Mouse (Mus musculus) WW6 (cell line): ENCODE data around the gene Fut8.
"Not testable (repeated sequence)": the region's sequence is repeated elsewhere in the genome, so short reads cannot be mapped to it uniquely, and the experiment has no call there.

Experiments used
- DNase-seq: peaks from one replicate; pipeline ENCODE4 v3.0.0-alpha.2; 2013; ENCODE audit warnings: low read depth, low spot score

Gene Fut8

DNA sequence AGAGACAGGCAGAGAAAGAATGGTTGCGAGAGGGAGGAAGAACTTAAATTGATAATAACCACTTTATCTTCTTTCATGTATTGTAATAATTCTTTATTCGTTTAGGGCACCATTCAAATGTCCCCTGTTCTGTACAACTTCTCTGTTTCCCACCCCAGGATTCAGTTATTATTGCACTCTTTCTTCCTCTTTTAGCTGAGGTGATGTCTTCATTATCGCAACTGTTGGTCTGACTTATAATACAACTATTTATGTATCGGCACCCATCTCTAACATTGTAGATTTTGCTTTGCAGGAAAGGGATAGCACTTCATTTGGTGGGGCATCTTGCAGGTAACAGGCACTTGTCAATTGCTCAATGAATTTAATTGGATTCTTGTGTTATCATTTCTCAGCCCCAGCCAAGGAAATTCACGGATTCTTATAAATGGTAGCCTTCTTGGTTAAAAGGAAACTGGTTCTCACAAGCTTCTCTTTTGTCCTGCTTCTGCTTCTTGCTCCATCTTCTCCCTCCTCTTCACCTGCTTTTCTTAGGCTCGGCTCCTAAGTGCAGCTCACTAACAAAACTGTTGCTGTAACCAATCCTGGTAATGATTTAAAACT, 15.6 kb upstream of the Fut8 start:
- DNase-seq = no peak

DNA sequence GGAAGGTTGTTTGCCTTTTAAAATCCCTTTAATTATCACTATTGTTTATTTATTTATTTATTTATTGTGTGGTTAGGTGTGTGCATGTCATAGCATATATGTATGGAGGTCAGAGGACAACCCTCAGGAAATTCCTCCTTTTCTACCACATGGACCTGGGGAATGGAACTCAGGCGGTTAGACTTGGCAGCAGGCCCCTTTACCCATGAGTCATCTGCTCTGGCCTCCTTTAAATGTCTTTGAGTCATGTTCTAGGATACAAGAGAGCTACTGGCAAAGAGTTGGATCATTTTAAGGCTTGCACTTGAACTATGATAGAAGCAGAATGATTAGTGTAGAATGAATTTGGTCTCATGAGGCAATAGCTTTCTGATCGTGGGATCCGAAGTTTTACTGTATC, 14.3 kb upstream of the Fut8 start:
- no peak for DNase-seq

DNA sequence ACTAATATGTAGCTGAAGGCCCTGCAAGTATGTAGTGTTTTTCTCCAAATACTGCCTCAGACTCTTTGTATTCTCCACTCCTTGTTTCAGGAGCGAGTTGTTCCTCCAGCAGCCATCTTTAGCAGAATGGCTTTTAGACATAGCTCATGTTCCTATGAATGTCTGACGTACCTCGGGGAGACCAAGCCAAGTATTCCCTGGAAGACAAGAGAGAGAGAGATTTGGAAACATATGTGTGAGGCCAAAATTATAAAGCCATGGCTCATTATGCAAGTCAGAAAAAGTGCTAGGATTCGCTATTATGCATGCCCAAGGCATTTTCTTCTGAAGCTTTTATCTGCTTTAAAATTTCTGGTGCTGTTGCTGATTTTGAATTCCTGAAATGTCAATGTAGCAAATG, 13.8 kb upstream of the Fut8 start:
- no peak for DNase-seq

DNA sequence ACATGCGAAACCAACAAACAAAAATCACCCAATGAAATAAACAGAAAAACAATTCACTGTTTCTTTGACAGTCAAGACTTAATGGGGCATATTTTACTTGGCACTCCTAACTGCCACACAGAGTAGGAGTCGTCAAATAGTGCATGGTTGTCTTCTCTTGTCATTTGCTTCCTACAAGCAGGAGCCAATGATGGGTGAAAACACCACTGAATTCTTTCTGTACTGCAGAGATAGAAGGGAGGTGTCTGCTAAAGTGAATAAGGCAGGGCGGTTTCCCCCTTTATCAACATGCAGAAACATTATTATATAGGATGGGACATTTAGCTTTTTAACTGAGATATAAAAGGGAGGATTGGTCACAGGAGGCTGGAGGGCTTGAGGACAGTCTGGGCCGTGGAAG, 13.0 kb upstream of the Fut8 start:
- no peak for DNase-seq

DNA sequence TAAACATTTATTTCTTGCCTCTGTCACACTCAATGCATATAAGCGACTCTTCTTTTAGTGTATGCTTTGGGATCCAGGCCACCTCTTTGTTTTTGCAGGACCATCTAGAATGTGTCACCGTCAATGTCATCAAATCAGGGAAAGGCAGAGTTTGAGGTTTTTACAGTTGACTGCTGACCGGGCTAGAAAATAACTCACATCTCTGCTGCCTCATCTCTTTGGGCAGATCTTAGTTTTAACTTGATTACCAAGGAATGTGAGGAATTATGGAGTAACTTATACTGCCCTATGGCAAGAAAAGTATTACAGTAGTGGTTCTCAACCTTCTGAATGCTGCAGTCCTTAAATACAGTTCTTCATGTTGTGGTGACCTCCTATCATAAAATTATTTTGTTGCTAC, 12.2 kb upstream of the Fut8 start:
- DNase-seq = no peak

DNA sequence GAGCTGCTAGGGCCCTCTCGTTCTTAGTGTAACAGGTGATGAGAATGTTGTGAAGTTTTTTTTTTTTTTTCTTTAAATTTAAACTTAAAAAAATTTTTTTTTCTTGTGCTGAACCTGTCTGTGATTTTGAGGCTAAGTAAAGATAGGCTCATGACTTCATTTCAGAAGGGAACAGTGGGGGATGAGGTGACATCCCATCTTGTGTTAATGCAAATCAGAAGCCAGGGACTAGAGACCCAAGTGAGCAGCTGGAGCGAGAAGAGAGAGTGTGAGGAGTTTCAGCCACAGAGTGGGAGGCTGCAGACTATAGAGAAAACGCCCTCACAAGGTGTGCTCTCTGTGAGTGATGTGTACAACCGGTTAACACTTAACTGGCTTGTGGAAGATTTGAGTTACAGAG, 2.0 kb upstream of the Fut8 start:
- no peak for DNase-seq

DNA sequence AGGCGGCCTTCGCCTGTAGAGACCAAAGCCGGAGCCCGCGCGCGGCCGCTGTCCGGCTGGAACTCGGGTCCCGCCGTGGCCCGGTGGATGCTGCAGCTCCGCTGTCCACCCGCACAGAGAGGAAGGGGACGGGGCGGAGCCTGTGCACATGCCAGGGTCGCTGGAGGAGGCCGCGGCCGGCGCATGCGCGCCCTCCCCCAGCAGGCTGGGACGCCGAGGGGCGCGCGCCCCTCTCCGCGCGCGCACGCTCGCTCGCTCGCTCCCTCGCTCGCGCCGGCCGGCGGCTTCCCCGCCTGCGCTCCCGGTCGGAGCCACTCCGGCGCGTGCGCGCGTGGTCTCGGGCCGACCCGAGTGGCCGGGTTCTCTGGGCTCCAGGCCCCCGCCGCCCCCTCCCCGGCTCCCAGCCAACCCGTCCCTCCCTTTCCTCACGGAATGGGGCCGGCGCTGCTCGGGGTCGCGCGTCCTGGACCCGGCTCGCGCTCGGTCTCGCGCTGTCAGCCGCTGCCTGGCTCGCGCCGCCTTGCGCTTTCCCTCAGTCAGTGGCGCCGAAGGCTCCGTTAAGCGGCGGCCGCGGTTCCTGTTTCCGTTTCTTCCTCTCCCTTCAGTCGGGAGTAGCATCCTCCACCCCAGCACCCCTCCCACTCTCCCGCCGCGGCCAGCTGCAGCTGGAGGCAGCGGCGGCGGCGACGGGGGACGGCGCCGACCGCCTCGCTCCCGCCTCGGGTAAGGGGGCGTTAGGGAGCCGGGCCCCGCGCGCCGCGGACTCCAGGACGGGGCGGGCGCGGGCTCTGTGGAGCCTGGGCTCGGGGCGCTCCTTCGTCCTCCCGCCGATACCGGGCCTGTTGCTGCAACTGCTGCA, 835 bp downstream of the Fut8 start:
- peak; percentile 67 for DNase-seq

DNA sequence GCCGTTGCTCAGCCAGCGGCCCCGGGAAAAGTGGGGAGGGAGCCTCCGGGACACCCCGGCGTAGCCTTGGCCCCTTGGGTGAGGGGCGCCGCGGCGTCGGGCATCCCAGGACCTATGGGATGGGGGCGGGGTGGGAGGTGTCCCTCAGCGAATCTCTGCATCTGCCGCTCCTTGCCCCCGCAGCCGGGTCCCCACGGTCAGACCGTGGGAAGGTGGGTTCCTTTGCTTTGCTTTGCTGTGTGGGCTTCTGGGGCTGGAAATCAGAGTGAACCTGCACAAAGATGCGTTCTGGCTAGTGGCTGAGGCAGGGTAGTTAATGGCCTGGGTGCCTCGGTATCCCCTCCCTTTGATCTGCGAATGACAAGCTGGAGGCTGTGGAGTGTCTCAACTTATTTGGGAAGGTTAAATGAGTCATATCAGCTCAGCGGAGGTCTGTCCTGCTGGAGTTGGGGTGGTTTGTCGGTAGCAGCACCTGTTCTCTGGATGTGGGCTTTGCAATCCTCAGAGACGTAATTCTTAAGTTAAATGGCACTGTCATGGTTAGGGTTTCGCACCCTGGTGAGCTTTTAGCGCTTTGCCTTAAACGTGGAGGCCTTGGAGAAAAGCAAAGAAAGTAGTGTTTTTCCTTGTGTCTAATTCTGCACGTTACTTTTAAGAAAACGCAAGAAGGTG, 1.6 kb downstream of the Fut8 start:
- DNase-seq = peak; percentile 24

DNA sequence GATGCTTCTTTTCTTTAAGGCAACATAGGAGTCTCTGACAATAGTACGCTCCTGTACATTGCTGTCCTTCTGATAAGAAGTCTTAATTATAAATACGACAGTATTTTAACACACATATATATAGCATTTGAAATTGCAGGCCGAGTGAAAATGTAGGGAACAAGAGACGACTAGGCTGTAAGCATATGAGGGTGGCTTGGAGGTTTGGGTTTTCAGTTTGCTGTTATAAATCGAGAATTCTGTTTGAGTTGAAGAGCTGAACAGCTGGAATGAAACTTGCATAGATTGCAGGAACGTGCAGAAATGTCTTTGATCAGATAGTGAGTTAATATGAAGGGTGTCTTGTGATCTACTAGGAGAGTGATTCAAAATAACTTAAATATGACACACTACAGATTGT, 2.4 kb downstream of the Fut8 start:
- DNase-seq = no peak

DNA sequence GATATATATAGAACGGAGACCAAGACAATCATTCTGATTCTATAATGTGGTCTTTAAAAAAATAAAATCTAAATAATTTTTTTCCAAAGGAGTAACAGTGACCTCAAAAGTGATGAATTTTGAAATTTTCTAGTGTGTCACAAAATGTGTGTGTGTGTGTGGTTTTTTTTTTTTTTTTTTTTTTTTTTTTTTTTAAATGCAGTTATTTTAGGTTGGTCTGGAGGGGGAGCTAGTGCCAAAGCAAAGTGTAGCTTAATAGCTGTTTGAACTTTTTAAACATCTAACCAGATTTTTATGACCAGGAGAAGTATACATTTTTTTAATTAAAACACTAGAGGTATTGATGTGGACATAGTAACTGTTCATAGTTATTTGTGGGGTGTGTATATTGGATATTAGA, 2.9 kb downstream of the Fut8 start:
- no peak for DNase-seq

DNA sequence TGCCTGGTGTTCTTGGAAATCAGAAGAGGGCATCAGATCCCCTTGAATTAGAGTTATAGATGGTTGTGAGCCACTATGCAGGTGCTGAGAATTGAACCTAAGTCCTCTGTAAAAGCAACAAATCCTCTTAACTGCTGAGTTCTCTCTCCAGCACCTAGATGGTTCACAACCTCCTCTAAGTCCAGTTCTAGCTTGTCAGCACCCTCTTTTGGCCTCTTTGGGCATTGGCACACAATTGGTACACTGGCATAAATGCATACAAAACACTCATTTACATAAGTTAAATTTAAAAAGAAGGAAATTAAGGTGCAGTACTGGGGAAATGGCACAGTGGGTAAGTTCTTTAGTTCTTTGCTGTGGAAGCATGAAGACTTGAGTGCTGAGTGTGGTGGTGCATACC, 24.7 kb downstream of the Fut8 start:
- DNase-seq = no peak

DNA sequence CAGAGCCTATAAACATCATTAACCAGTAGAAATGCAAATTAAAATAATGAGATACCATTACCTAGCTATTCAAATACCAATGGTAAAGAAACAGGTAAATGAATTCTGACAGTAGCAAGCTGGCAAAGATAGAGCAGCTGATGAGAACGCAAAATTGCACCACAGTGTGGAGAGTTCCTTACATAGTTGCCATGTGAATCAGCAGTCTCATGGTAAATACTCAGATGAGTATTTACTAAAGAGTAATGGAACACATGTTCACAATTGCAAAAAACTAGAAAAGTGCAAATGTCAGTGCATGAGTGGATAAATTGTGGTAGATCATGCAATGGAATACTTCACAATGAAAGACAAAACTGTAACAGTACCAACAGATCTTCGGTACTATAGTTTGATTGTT, 25.9 kb downstream of the Fut8 start:
- DNase-seq = no peak

DNA sequence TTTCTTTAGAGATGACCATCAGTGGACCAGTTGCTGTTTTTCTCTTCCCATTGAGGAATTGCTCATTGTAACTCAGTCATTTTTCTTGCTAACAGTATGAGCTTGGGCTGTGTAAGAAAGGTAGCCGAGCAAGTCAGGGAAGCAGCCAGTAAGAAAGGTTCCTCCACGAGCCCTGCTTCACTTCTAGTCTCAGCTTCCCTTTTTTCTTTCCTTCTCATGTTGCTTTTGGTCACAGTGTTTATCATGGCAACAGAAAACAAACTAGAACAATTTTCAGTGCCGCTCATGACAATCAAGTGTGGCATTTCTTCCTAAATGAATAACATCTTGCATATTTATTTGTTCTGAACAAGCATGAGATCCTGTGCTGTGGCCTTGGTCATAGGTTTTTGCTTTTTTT, 32.8 kb downstream of the Fut8 start:
- no peak for DNase-seq

DNA sequence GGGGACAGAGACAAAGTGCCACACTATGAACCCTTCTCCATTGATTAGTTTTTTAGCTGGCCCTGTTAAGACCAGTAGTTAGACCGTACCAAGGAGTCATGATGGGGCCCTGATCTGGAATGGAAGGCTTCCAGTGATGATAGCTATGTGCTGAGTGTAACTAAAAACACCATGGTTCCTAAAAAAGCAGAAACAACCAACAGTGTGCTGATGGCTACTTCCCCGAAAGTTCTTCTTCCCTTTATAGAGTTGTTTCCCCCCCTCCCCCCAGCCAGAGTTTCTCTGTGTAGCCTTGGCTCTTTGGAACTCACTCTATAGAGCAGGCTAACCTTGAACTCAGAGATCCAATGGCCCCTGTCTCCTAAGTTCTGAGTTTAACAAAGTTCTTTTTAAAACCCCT, 50.6 kb downstream of the Fut8 start:
- DNase-seq = no peak

DNA sequence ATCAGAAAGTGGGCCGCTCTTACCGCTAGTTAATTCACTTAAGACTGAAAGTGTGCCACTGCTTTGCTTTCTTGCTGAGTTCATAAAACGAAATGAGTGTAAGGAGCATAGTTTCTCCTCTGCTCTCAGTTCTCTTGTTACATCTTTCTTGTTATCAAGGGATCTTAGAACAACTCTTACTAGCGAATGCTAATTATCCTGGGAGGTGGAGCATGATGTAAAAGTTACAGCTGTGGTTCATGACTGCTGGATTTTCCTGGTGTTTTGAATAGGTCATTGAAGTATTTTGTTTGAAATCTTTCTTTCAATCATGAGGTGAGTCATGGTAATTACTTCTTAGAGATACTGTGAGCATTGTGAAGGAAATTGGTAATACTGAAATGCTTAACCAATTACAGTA, 53.1 kb downstream of the Fut8 start:
- DNase-seq = no peak

DNA sequence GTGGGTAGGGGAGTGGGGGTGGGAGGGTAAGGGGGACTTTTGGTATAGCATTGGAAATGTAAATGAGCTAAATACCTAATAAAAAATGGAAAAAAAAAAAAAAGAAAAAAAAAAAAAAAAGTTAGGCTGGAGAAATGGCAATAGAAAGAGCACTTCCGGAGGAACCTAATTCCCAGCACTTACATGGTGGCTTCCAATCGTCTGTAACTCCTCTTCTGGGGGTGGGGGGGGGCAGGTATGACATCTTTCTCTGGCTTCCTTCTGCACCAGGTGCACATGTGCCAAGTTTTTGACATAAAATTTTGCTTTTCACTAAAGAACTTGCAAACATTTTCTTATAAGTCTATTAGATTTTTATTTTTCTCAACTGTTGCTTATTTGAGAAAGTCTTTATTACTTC, 53.9 kb downstream of the Fut8 start:
- DNase-seq = not testable (repeated sequence)

DNA sequence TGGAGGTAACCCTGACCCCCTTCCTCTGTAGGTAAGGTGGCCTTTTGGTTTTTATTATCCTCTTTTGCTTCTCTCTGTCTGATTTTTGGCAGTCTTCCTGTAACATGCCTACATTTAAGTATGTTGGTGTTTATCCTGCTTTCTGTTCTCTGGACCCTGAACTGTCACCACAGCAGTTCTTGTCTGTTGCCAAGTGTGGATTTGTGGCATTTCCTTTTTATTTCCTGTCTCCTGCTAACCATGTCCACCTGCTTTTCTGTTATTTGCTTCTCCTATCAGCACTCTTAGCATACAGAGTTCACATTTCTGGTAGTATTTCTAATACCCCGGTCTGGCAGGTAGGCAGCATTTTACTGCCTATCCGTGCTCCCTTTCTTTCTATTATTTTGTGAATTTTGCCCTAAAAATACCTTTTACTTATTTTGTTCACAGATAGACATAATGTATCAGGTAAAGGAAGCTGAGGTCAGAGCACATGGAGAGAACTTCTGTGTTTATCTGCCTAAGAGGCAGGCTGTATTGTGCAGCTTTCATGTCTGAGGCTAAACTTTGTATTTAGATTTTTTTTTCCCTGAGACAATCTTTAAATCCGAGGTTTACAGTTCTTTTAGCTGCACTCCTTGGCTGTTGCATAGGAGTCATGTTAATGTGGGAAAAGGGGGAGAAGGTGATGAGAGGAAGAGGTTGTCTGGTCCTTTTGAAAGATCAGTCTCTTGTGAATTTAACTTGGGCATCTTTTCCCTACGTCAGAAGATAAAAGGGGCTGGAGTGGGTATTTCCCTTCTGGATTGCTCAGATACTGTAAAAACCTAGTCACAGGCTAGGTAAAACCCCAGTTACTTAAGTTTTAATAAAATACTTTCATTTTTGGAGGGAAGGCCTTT, 54.7 kb downstream of the Fut8 start:
- DNase-seq = no peak

DNA sequence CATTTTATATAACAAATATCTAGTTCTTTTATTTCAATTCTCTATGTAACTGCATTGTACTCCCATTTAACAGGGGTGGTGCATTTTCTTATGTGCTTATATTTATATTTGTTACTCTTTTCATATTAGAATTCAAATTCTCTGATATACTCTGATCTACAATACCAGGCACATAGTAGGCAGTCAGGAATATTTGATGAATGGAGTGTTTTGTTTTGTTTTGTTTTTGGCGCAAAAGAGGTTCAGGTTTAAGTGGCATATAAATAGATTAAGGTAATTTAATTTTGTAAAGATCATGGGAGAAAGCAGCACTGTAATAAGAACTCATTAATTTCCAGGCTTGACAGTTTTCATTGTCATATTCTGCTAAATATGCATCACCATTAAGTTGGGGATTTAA, 58.2 kb downstream of the Fut8 start:
- DNase-seq = no peak

DNA sequence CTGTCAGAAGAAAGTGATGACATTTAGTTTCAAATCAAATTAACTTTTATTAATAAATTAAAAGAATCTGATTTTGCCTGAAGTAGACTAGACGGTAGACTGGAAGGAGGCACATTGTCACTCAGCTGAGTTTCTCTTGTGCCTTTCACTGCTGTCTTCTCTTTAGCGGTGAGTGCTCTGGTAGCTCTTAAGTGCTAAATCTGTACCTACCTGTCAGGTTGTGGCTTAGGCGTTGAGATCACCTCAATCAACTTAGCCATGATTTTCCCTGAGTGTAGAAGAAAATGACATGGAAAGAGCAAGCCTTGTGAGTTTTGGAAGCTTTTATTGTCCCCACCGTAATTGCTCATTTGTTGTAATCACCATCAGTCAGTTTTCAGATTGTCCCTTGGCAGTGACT, 59.2 kb downstream of the Fut8 start:
- DNase-seq = no peak

DNA sequence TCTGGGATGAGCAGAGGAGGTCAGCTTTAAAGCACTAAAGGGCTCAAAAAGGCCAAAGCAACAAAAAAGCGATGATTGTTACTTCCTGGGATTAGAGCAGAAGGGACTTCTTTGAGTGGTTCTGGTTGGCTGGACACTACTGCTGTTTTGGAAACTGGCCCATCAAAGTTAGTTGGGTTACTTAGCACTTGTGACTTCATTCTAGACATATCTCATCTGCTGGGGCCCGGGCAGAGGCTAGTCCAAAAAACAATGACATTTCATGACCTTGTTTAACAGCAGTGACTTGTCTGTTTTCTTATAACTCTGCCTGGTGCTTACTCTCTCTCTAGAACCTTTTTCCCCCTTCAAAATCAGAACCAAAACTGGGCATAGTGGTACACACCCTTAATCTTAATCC, 59.9 kb downstream of the Fut8 start:
- DNase-seq = no peak

DNA sequence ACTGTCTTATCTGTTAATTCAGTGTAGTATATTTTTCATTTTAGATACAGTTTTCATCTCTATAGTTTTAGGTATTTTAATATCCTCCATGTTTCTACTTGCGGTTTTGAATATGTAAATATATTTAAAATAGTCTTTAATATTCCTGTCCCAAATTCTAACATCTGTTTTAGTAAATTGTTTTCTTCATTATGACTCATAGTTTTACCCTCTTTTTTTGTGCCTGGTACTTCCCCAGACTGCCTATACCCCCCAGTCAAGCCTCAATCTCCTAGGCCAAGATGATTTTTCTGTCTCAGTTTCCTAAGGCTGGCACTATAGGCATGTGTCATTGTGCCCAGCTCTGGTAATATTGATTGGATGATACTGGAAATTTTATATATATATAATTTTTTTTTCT, 64.1 kb downstream of the Fut8 start:
- no peak for DNase-seq

DNA sequence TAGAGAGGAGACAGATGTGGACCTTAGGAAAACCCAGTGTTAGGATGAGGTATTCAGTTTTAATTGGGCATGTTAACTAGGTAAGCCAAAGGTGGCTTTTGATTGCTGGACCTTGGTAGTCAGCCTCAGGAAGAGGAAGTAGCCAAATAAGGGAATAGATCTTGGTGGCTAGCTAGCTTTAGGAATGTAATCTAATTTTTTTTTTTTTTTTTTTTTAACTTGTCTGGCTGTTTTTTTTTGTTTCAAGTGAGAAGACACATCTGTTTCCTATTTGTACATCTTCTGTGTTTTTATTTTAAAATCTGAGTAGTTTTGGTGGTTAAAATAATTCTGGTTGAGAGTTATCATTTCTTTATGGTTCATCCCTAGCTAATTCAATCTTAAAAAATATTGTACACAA, 65.4 kb downstream of the Fut8 start:
- DNase-seq = no peak
